Mouse (Mus musculus) brain, embryonic 14.5 days (tissue): Measurements from ENCODE around the gene Senp5.
A peak's percentile ranks its signal among the peaks of the same experiment; 100 is the strongest.

Experiments
- CTCF ChIP-seq: fragments of 200-500 bp; IDR thresholded peaks from 2 replicates; pipeline ENCODE4 v1.5.1; 2012; ENCODE audit warnings: inconsistent platforms, mild to moderate bottlenecking, moderate library complexity, borderline replicate concordance; ENCODE audit not compliant: insufficient read depth, insufficient read length; ENCODE audit errors: extremely low read depth
- POLR2A ChIP-seq: fragments of 200-500 bp; IDR thresholded peaks from 2 replicates; pipeline ENCODE4 v1.6.1; 2012; ENCODE audit warnings: mild to moderate bottlenecking, inconsistent platforms, borderline replicate concordance; ENCODE audit not compliant: poor library complexity, insufficient read depth, insufficient read length, severe bottlenecking; ENCODE audit errors: extremely low read depth

DNA sequence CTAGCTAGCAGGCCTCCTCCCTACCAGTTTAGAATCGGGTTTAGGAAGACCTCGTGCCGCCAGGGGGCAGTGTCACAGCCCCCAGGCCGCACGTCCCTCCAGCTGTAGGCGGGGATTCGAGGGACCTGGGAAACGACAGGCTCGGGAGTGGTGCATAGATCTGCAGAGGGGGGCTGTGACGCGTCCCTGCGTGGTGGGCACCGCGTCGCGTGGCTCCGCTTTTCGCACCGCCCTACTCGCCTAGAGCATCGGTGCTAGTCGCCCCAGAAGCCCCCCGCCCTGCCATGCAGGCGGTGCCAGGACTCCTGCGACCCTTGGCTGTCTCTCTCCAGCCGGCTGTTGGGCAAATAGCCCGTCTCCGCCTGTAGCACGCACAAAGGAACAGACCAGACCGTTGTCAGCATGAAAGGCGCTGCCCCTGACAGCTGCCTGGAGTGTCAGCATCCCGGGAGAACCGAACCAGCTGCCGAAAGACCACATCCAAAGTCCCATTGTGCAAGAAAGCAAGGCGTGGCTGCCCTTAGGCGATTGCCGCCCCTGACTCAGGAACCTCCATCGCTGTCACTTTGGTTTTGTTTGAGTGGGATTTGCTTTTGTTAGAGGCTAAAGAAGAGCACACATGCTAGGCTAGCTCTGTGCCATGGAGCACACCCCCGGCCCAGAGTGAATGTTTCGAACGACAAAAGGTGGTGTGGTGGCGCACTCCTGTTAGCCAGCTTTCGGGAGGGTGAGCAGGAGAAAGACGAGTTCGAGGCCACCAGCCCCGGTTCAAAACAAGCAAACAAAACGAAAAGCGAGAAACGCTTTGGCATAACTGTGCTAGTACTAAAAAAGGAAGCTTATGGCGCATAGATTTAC, 70.0 kb downstream of the Senp5 start:
- TF ChIP-seq CTCF (peak; percentile 96), POLR2A (peak; percentile 69; the same call in 1 of the 2 replicates)
